Comparison of ENCODE assay signal across 8 mouse cellular contexts in genomic region chr14:100374494-100375217, GRCm38 (mm10).
DNase-seq lines count a peak whose midpoint lies in the region; ATAC-seq and TF ChIP-seq lines count a peak whose summit lies in the region.

No protein-coding gene starts in this region.

- TF ChIP-seq CTCF in left cerebral cortex, adult 2 months (IDR thresholded peaks at IDR 0.05): no peak

- ATAC-seq in megakaryocyte progenitor cell, adult 5-6 weeks (replicated peaks; ENCODE audit: poor library complexity): no peak

- DNase-seq in embryo, embryonic 10.5 days (ENCODE audit: low spot score): peak; percentile 68
- DNase-seq in frontal cortex, adult 2 months (ENCODE audit: extremely low spot score in 1 of 2, low spot score in 1 of 2): peak; percentile 11 to 66
- peak; percentile 37 to 41 for DNase-seq in left cerebral cortex, adult 2 months (ENCODE audit: extremely low spot score in 1 of 2, low spot score in 2 of 2)
- DNase-seq in right cerebral cortex, adult 18-20 months: peak; percentile 61
- no peak for DNase-seq in kidney, adult 11 months
- no peak for DNase-seq in kidney, adult 18-20 months
- no peak for DNase-seq in liver

- intact Hi-C loops in left cerebral cortex, adult 2 months (cut with DNase I): loop anchor here (5.0 kb wide), 2 partner anchors 87 to 88 kb away; no protein-coding TSS in a partner anchor

- H3K4me3 ChIP-seq in left cerebral cortex, adult 2 months: peak overlapping the region; percentile 35

- H3K27ac ChIP-seq in left cerebral cortex, adult 2 months: no peak overlapping the region

Comparison
In these comparisons a context has a peak if more than half of its experiments do, and no peak if none do; other contexts are left out.
1. DNase-seq: peak in embryo, embryonic 10.5 days (single experiment), frontal cortex, adult 2 months (2 of 2), left cerebral cortex, adult 2 months (2 of 2) and right cerebral cortex, adult 18-20 months (single experiment); none in kidney, adult 11 months (single experiment), kidney, adult 18-20 months (single experiment) and liver (single experiment).